Mouse (Mus musculus): Measurements from ENCODE around the gene Lsm11. TPM values are rescaled to one million over a fixed set of nuclear protein-coding genes. Genes with fewer than 3 reads are reported as not detected.

Lsm11 gene
- polyA plus RNA-seq (2011; ENCODE audit: insufficient read depth, insufficient read length, low replicate concordance, missing spikeins), result 1.6 and 2.6 TPM in 2 replicates

DNA sequence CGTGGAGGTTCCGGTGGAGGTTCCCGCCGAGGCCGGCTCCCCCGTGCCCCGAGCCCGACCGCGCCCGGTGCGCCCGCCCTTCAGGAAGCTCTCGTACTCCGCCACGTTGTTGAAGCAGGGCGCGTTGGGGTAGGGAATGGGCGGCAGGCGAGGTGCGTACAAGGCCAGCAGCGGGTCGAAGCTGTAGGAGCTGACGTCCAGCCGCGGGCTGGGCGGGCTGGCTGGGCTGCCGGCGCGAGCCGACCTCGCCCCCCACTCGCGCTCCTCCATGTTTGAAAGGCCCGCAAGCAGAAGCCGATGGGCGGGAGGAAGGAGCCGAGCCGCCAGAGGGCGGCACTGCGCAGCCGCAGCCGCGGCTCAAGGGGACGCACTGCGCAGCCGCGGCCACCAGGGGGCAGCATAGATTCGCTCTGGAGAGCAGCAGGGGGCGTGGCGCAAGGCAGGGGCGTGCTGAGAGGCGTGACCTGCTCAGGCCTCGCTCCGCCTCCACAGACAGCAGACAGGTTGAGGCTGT, at the start of gene Lsm11:
Gene Lsm11 (minus strand): TSS at position 293 of the 514 bp plus-strand sequence.
- peaks cover 1% of the 10 kb centered on the region for H3K4me1 ChIP-seq (ENCODE audit: control insufficient read depth, insufficient read depth, low read length)
- TF ChIP-seq CTCF (IDR thresholded peaks at IDR 0.05; ENCODE audit: control insufficient read depth, insufficient read depth, low read length) (peak; percentile 99), POLR2A (IDR thresholded peaks at IDR 0.05; ENCODE audit: borderline replicate concordance, control insufficient read depth, low read depth, low read length) (no peak; the same call in 1 of the 2 replicates)
- WGBS, result under 1% methylated on average over 55 of the region's 55 CpGs
- peak within 1 kb of the TSS; percentile 52; the same call in 1 of the 2 replicates for H3K27ac ChIP-seq (ENCODE audit: control insufficient read depth, insufficient read depth, low read depth, low read length, poor library complexity)
- H3K4me3 ChIP-seq (replicated peaks; ENCODE audit: control insufficient read depth, low read depth, low read length), result peak within 1 kb of the TSS; percentile 96

DNA sequence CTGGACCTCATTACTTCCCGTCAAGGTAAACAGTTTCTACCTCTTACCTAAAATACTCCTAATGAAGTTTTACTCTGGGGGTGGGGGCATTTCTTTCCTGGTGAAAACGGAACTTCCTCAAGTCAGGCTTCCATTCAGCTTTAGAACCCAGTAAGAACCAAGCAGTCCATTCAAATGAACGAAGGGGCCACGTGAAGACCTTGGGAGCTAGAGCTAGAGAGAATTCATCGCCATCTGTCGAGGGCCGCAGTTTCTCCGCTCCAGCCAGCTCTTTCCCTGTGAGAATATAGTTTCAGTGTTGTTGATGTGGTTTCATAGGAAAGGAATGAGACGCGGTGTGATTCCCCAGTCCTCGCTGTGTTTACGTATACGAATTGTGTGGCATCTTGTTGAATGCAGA, 47.4 kb upstream of the Lsm11 start:
- TF ChIP-seq CTCF (IDR thresholded peaks at IDR 0.05; ENCODE audit: control insufficient read depth, insufficient read depth, low read length) (no peak), POLR2A (IDR thresholded peaks at IDR 0.05; ENCODE audit: borderline replicate concordance, control insufficient read depth, low read depth, low read length) (no peak)
- Histone ChIP-seq H3K4me1 (ENCODE audit: control insufficient read depth, insufficient read depth, low read length) (no peaks in the 10 kb centered on the region), H3K27ac (ENCODE audit: control insufficient read depth, insufficient read depth, low read depth, low read length, poor library complexity) (no peak overlapping the region), H3K4me3 (replicated peaks; ENCODE audit: control insufficient read depth, low read depth, low read length) (no peak overlapping the region)
- 58% methylated on average over 13 of the region's 13 CpGs for WGBS

DNA sequence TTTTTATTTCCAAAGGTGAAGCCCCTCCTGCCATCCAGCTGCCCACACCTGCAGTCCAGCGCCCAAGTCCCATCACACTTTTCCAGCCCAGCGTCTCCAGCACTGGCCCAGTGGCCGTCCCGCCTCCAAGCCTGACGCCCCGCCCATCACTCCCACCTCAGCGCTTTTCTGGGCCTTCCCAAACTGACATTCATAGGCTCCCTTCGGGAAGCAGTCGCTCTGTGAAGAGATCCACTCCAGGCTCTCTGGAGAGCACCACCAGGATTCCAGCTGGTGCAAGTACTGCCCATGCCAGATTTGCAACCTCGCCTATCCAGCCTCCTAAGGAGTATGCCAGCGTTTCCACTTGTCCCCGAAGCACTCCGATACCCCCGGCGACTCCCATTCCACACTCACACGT, 46.9 kb upstream of the Lsm11 start:
- no peak for TF ChIP-seq CTCF (IDR thresholded peaks at IDR 0.05; ENCODE audit: control insufficient read depth, insufficient read depth, low read length)
- TF ChIP-seq POLR2A (IDR thresholded peaks at IDR 0.05; ENCODE audit: borderline replicate concordance, control insufficient read depth, low read depth, low read length), result no peak
- H3K4me1 ChIP-seq (ENCODE audit: control insufficient read depth, insufficient read depth, low read length), result no peaks in the 10 kb centered on the region
- no peak overlapping the region for H3K4me3 ChIP-seq (replicated peaks; ENCODE audit: control insufficient read depth, low read depth, low read length)
- H3K27ac ChIP-seq (ENCODE audit: control insufficient read depth, insufficient read depth, low read depth, low read length, poor library complexity), result no peak overlapping the region
- WGBS, result 29% methylated on average over 16 of the region's 16 CpGs

DNA sequence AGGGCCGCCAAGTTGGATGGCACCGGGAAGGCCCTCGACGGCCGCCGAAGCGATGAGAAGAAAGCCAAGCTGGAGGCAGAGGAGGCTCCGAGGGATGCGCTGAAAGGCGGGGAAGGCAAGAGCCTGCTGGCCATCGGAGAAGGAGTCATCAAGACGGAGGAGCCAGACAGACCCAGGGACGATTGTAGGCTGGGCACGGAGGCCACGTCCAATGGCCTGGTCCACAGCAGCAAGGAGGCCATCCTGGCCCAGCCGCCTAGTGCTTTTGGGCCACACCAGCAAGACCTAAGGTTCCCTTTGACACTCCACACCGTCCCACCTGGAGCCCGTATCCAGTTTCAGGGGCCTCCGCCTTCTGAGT, 36.1 kb upstream of the Lsm11 start:
- TF ChIP-seq CTCF (IDR thresholded peaks at IDR 0.05; ENCODE audit: control insufficient read depth, insufficient read depth, low read length), result no peak
- no peak for TF ChIP-seq POLR2A (IDR thresholded peaks at IDR 0.05; ENCODE audit: borderline replicate concordance, control insufficient read depth, low read depth, low read length)
- Histone ChIP-seq H3K27ac (ENCODE audit: control insufficient read depth, insufficient read depth, low read depth, low read length, poor library complexity) (no peak overlapping the region), H3K4me1 (ENCODE audit: control insufficient read depth, insufficient read depth, low read length) (no peaks in the 10 kb centered on the region), H3K4me3 (replicated peaks; ENCODE audit: control insufficient read depth, low read depth, low read length) (no peak overlapping the region)
- WGBS, result 68% methylated on average over 19 of the region's 19 CpGs

GRCm38 (mm10) chr11:45979946-45980892, 35.5 kb upstream of the Lsm11 start, which contains the start of gene Sox30:
Gene Sox30, plus strand, starts transcription at chr11:45980310.
- WGBS, result 19% methylated on average over 112 of the region's 115 CpGs
- Histone ChIP-seq H3K27ac (ENCODE audit: control insufficient read depth, insufficient read depth, low read depth, low read length, poor library complexity) (no peak within 1 kb of the TSS; the same call in 1 of the 2 replicates), H3K4me3 (replicated peaks; ENCODE audit: control insufficient read depth, low read depth, low read length) (peak within 1 kb of the TSS; percentile 49), H3K4me1 (ENCODE audit: control insufficient read depth, insufficient read depth, low read length) (no peaks in the 10 kb centered on the region)
- TF ChIP-seq CTCF (IDR thresholded peaks at IDR 0.05; ENCODE audit: control insufficient read depth, insufficient read depth, low read length), result no peak
- no peak for TF ChIP-seq POLR2A (IDR thresholded peaks at IDR 0.05; ENCODE audit: borderline replicate concordance, control insufficient read depth, low read depth, low read length)

DNA sequence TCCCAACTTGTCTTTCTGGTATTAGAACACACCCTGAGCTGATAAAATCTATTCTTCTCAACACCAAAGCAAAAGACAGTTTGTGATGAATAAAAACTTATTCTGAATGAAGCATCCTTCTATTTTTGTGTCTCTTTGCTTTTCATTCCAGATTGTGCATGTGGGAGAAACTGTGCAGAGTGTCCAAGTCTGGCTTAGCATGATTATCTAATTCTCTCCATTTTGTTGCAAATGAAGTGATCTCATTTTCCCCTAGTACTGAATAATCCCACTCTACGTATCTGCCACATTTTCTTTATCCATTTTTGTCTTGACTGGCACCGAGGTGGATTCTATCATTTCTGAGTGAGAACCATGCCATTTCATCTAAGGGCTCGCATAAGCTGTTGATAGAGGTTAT, 31.3 kb upstream of the Lsm11 start:
- H3K4me3 ChIP-seq (replicated peaks; ENCODE audit: control insufficient read depth, low read depth, low read length), result no peak overlapping the region
- WGBS, result 72% methylated on average over 3 of the region's 3 CpGs
- H3K4me1 ChIP-seq (ENCODE audit: control insufficient read depth, insufficient read depth, low read length), result no peaks in the 10 kb centered on the region
- H3K27ac ChIP-seq (ENCODE audit: control insufficient read depth, insufficient read depth, low read depth, low read length, poor library complexity), result no peak overlapping the region
- TF ChIP-seq POLR2A (IDR thresholded peaks at IDR 0.05; ENCODE audit: borderline replicate concordance, control insufficient read depth, low read depth, low read length), result no peak
- no peak for TF ChIP-seq CTCF (IDR thresholded peaks at IDR 0.05; ENCODE audit: control insufficient read depth, insufficient read depth, low read length)

DNA sequence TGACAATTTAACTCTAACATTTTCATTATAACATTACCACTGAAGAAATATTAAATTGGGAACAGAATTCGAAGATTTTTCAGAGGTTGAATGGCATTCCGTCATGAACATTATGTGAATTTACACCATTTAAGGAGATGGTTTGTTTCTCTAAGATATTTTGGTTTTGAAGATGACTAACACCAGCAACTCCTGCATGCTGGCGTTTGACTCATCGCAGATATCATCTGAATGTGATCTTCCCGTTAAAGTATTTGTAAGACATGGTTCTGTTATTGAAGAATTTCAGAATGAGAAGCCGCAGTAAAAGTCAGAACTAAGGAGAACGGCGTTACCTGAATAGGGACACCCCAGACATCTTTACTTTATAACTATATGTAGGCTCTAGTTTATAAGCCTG, 29.7 kb upstream of the Lsm11 start:
- H3K27ac ChIP-seq (ENCODE audit: control insufficient read depth, insufficient read depth, low read depth, low read length, poor library complexity), result no peak overlapping the region
- TF ChIP-seq CTCF (IDR thresholded peaks at IDR 0.05; ENCODE audit: control insufficient read depth, insufficient read depth, low read length) (no peak), POLR2A (IDR thresholded peaks at IDR 0.05; ENCODE audit: borderline replicate concordance, control insufficient read depth, low read depth, low read length) (no peak)
- H3K4me3 ChIP-seq (replicated peaks; ENCODE audit: control insufficient read depth, low read depth, low read length), result no peak overlapping the region
- H3K4me1 ChIP-seq (ENCODE audit: control insufficient read depth, insufficient read depth, low read length), result no peaks in the 10 kb centered on the region
- WGBS, result 82% methylated on average over 8 of the region's 8 CpGs

DNA sequence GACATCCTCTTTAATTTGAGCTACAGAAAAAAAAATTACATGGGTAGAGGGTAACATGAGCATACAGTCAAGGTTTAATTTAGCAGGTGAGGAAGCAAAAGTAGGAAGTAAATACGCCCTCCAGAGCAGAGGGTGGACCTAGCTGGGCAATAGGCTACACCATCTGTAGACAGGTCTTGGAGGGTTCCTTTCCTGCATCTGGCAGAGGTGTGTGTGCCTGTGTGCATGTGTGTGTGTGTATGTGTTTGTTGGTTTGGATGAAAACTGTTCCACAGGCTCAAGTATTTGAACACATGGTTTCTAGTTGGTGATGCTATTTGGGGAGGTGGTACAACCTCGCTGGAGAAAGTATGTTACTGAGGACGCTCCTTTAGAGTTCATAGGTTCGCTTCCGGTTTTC, 28.9 kb upstream of the Lsm11 start:
- H3K4me1 ChIP-seq (ENCODE audit: control insufficient read depth, insufficient read depth, low read length), result no peaks in the 10 kb centered on the region
- H3K4me3 ChIP-seq (replicated peaks; ENCODE audit: control insufficient read depth, low read depth, low read length), result no peak overlapping the region
- no peak overlapping the region for H3K27ac ChIP-seq (ENCODE audit: control insufficient read depth, insufficient read depth, low read depth, low read length, poor library complexity)
- WGBS, result 65% methylated on average over 5 of the region's 5 CpGs
- TF ChIP-seq CTCF (IDR thresholded peaks at IDR 0.05; ENCODE audit: control insufficient read depth, insufficient read depth, low read length) (no peak), POLR2A (IDR thresholded peaks at IDR 0.05; ENCODE audit: borderline replicate concordance, control insufficient read depth, low read depth, low read length) (no peak)

Measured in bone marrow, adult 2 months (tissue).